Comparison of ENCODE assay signal across 25 mouse cellular contexts in the genomic region with DNA sequence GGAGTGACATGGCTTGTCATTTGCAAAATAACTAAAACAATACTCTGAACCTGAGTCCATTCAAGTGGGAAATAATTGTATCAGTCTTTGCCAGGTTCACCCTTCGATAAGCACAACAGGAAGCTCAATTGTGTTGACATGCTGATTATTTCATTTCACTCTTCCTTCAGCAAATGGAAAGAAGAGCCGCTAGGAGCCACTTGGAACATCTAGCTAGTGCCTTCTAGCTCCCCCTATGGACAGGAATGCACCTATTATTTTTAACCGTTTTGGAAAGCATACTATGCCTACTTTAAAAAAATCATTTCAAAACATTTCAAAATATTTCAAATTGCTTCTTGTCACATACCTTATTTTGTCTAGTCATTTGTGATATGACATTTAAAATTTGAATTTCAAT. TPM values are rescaled to one million over a fixed set of nuclear protein-coding genes. Genes with fewer than 3 reads are reported as not detected.
DNase-seq lines count a peak whose midpoint lies in the region; ATAC-seq and TF ChIP-seq lines count a peak whose summit lies in the region.
"Had no signal": no experiment of that assay in that cellular context is flagged by ENCODE, and none has a peak within 500 bp of the region (broad histone marks: within the 10 kb centered on the region; RNA-seq: fewer than 3 reads in every experiment).

No protein-coding gene starts in this region.

- intact Hi-C loops in heart, adult 2 months (cut with DNase I): no loop called here

- no peaks in the 10 kb centered on the region for H3K9me3 ChIP-seq in heart, embryonic 11.5 days (replicated peaks; ENCODE audit: control insufficient read depth, low read length)
- H3K9me3 ChIP-seq in midbrain, embryonic 14.5 days (ENCODE audit: control insufficient read depth, low read length): no peaks in the 10 kb centered on the region
- no peaks in the 10 kb centered on the region for H3K9me3 ChIP-seq in midbrain, embryonic 16.5 days (replicated peaks; ENCODE audit: control insufficient read depth, low read length, poor library complexity, severe bottlenecking)
- H3K9me3 ChIP-seq: hindbrain, embryonic 13.5 days; liver, embryonic 13.5 days; megakaryocyte, embryonic 14.5 days; midbrain, embryonic 15.5 days had no signal

- no peak overlapping the region for H3K4me2 ChIP-seq in heart, embryonic 11.5 days
- H3K4me2 ChIP-seq in midbrain, embryonic 14.5 days (ENCODE audit: low read length): no peak overlapping the region
- no peak overlapping the region for H3K4me2 ChIP-seq in midbrain, embryonic 16.5 days (ENCODE audit: low read length)
- H3K4me2 ChIP-seq: hindbrain, embryonic 13.5 days; liver, embryonic 13.5 days; midbrain, embryonic 15.5 days had no signal

- H3K79me2 ChIP-seq in heart, adult 2 months (replicated peaks; ENCODE audit: control insufficient read depth, insufficient read depth, low read length): no peaks in the 10 kb centered on the region

- no peaks in the 10 kb centered on the region for H3K27me3 ChIP-seq in heart, adult 2 months (ENCODE audit: control insufficient read depth, insufficient read depth, low read length)
- H3K27me3 ChIP-seq in heart, embryonic 11.5 days (ENCODE audit: control insufficient read depth, insufficient read depth, low read length): no peaks in the 10 kb centered on the region
- H3K27me3 ChIP-seq in midbrain, embryonic 14.5 days (ENCODE audit: control insufficient read depth, insufficient read depth, low read length): no peaks in the 10 kb centered on the region
- no peaks in the 10 kb centered on the region for H3K27me3 ChIP-seq in midbrain, embryonic 16.5 days (ENCODE audit: control insufficient read depth, insufficient read depth, low read depth, low read length)
- H3K27me3 ChIP-seq: hindbrain, embryonic 13.5 days; liver, embryonic 13.5 days; megakaryocyte, embryonic 14.5 days; midbrain, embryonic 15.5 days had no signal

- no peak overlapping the region for H3K4me3 ChIP-seq in heart, adult 2 months
- H3K4me3 ChIP-seq in heart, embryonic 11.5 days (ENCODE audit: low read depth, low read length): no peak overlapping the region
- no peak overlapping the region for H3K4me3 ChIP-seq in midbrain, embryonic 14.5 days (replicated peaks; ENCODE audit: low read depth, low read length)
- H3K4me3 ChIP-seq in midbrain, embryonic 16.5 days (ENCODE audit: low read depth, low read length): no peak overlapping the region
- H3K4me3 ChIP-seq: hindbrain, embryonic 13.5 days; liver, embryonic 13.5 days; megakaryocyte, embryonic 14.5 days; midbrain, embryonic 15.5 days had no signal

- H3K27ac ChIP-seq in heart, adult 2 months: no peak overlapping the region
- no peak overlapping the region for H3K27ac ChIP-seq in heart, embryonic 11.5 days (ENCODE audit: low read depth, low read length)
- no peak overlapping the region for H3K27ac ChIP-seq in midbrain, embryonic 14.5 days (replicated peaks; ENCODE audit: low read depth, low read length)
- H3K27ac ChIP-seq in midbrain, embryonic 16.5 days (ENCODE audit: low read length): no peak overlapping the region
- H3K27ac ChIP-seq: hindbrain, embryonic 13.5 days; liver, embryonic 13.5 days; midbrain, embryonic 15.5 days had no signal

- H3K9ac ChIP-seq in heart, adult 2 months (ENCODE audit: low read depth, low read length): no peak overlapping the region
- H3K9ac ChIP-seq in heart, embryonic 11.5 days (ENCODE audit: low read depth, low read length): no peak overlapping the region
- H3K9ac ChIP-seq in midbrain, embryonic 14.5 days (replicated peaks; ENCODE audit: low read length): no peak overlapping the region
- H3K9ac ChIP-seq in midbrain, embryonic 16.5 days (ENCODE audit: low read depth, low read length): no peak overlapping the region
- H3K9ac ChIP-seq: hindbrain, embryonic 13.5 days; liver, embryonic 13.5 days; midbrain, embryonic 15.5 days had no signal

- TF ChIP-seq POLR2A in heart, adult 2 months (IDR thresholded peaks at IDR 0.05; ENCODE audit: insufficient read depth, low read depth, low read length): no peak

- TF ChIP-seq EP300 in heart, adult 2 months (IDR thresholded peaks at IDR 0.05; ENCODE audit: insufficient read depth, low read depth, low read length): no peak

- ATAC-seq in heart, embryonic 11.5 days (replicated peaks; ENCODE audit: insufficient number of reproducible peaks, low FRiP score, low TSS enrichment): no peak
- ATAC-seq in midbrain, embryonic 14.5 days (ENCODE audit: low FRiP score, low TSS enrichment): no peak
- ATAC-seq in midbrain, embryonic 16.5 days: no peak
- ATAC-seq: forebrain, embryonic 16.5 days; inflammation-experienced regulatory T-cells, adult 6 months; midbrain, embryonic 15.5 days had no signal

- WGBS in heart, adult 2 months: 34% methylated on average over 3 of the region's 3 CpGs
- WGBS in heart, embryonic 11.5 days (ENCODE audit: insufficient replicate concordance): 63% methylated on average over 3 of the region's 3 CpGs
- WGBS in midbrain, embryonic 14.5 days: 69% methylated on average over 3 of the region's 3 CpGs
- WGBS in midbrain, embryonic 16.5 days: 70% methylated on average over 3 of the region's 3 CpGs

- no peaks in the 10 kb centered on the region for H3K4me1 ChIP-seq in heart, adult 2 months (ENCODE audit: control insufficient read depth, insufficient read depth, low read length)
- H3K4me1 ChIP-seq in heart, embryonic 11.5 days (ENCODE audit: control insufficient read depth, insufficient read depth, low read length): no peaks in the 10 kb centered on the region
- no peaks in the 10 kb centered on the region for H3K4me1 ChIP-seq in midbrain, embryonic 14.5 days (ENCODE audit: control insufficient read depth, insufficient read depth, low read length)
- H3K4me1 ChIP-seq in midbrain, embryonic 16.5 days (ENCODE audit: control insufficient read depth, insufficient read depth, low read length): no peaks in the 10 kb centered on the region
- H3K4me1 ChIP-seq: hindbrain, embryonic 13.5 days; liver, embryonic 13.5 days; megakaryocyte, embryonic 14.5 days; midbrain, embryonic 15.5 days had no signal

- no peak for DNase-seq in heart, adult 2 months
- DNase-seq in midbrain, embryonic 14.5 days: peak; percentile 2
- peak; percentile 32 for DNase-seq in ZHBTc4 (ENCODE audit: low read depth, low spot score)
- DNase-seq in gastrocnemius, postnatal 10 days: no peak
- no peak for DNase-seq in gastrocnemius, adult 8-10 months (ENCODE audit: low spot score in 2 of 2)
- DNase-seq: cerebellum, adult 2 months; gastrocnemius, postnatal 25 days; heart, adult 18-20 months; kidney, adult 9 months; kidney, postnatal 14 days; liver, embryonic 13.5 days; lung, adult 2 months; lung, postnatal 36 days; right cerebral cortex, postnatal 14 days had no signal

- peak; percentile 22 for TF ChIP-seq CTCF in heart, adult 2 months (IDR thresholded peaks at IDR 0.05)

- H3K36me3 ChIP-seq in heart, adult 2 months (ENCODE audit: control insufficient read depth, insufficient read depth, low read length): no peaks in the 10 kb centered on the region
- H3K36me3 ChIP-seq in heart, embryonic 11.5 days (ENCODE audit: control insufficient read depth, insufficient read depth, low read length): no peaks in the 10 kb centered on the region
- H3K36me3 ChIP-seq in midbrain, embryonic 14.5 days (ENCODE audit: control insufficient read depth, insufficient read depth, low read length): no peaks in the 10 kb centered on the region
- no peaks in the 10 kb centered on the region for H3K36me3 ChIP-seq in midbrain, embryonic 16.5 days (ENCODE audit: control insufficient read depth, insufficient read depth, low read length)
- H3K36me3 ChIP-seq: hindbrain, embryonic 13.5 days; liver, embryonic 13.5 days; midbrain, embryonic 15.5 days had no signal

RNA-seq across cellular contexts. Expression of gene Gpr149, which starts 5.9 kb away (rescaled TPM):
- total RNA-seq in heart, adult 2 months (2021): not detected
- not detected in 2 replicates for polyA plus RNA-seq in heart, adult 2 months (2012; rRNA removed)
- not detected in 2 replicates for polyA plus RNA-seq in heart, embryonic 11.5 days (2014; fragmentation: Nextera tagmentation; extraction: Ambion mirVana)
- 2.4 and 3.2 TPM in 2 replicates for polyA plus RNA-seq in midbrain, embryonic 14.5 days (2014; fragmentation: Nextera tagmentation; extraction: Ambion mirVana)
- 4.8 and 5.2 TPM in 2 replicates for polyA plus RNA-seq in midbrain, embryonic 16.5 days (2015; fragmentation: Nextera tagmentation; extraction: Ambion mirVana)
- total RNA-seq in gastrocnemius, postnatal 10 days (2021): under 1 TPM in 1 of 2 experiments, not detected in 1; 0.07 TPM
- total RNA-seq in gastrocnemius, adult 8-10 months (2022): not detected
- total RNA-seq: adrenal gland, adult 18-20 months; gastrocnemius, postnatal 25 days; heart, adult 18-20 months; heart, postnatal 25 days had no signal
- polyA plus RNA-seq: inflammation-experienced regulatory T-cells, adult 6 months; liver, embryonic 13.5 days; testis, adult 2 months; urinary bladder, adult 2 months had no signal

Comparison
In these comparisons a context has a peak if more than half of its experiments do, and no peak if none do; other contexts are left out.
1. DNase-seq: peak in midbrain, embryonic 14.5 days (single experiment) and ZHBTc4 (single experiment); none in heart, adult 2 months (0 of 2), gastrocnemius, postnatal 10 days (single experiment) and gastrocnemius, adult 8-10 months (0 of 2).